In the genomic region with DNA sequence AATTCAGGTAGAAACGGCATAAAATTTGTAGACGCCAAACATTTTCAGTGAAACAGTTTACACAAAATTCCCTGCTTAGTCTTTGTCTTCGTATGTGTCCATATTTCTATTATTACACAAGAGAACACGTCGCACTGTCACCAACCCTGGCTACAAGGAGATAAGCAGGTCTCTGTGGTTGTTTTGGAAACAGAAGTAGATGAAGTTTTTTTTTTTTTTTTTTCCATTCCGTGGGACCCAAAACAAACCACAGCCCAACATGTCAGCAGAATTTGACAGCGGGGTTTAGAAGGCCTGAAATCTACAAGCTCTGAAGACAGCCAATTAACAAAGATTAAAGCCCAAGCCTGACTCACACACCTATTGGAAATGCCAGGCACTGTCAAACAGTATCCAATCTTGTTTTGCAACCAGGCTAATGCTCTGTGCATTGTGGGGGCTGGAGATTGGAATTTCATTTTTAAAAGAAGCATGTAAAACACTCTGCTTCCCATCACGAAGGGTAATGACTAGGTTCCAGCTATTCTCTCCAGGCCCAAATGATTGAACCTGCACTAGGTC, we compare ENCODE assay signal across 27 mouse cellular contexts.
DNase-seq lines count a peak whose midpoint lies in the region; ATAC-seq and TF ChIP-seq lines count a peak whose summit lies in the region.
"Had no signal": no experiment of that assay in that cellular context is flagged by ENCODE, and none has a peak within 500 bp of the region (broad histone marks: within the 10 kb centered on the region; RNA-seq: fewer than 3 reads in every experiment).

No protein-coding gene starts in this region.

- intact Hi-C loops in heart, adult 2 months (cut with DNase I): no loop called here

- DNase-seq in heart, adult 2 months: no peak
- DNase-seq in heart, embryonic 10.5 days (ENCODE audit: low spot score): no peak
- DNase-seq in lung, postnatal 10 days: no peak
- DNase-seq in fat pad, adult 2 months (ENCODE audit: extremely low read depth, low read depth, low spot score): peak; percentile 36
- DNase-seq in retina, postnatal 1 day: peak; percentile 14
- no peak for DNase-seq in lung, postnatal 36 days
- DNase-seq in spleen, postnatal 10 days (ENCODE audit: low spot score in 2 of 2): no peak
- DNase-seq: adrenal gland, adult 2 months; B cell, adult 2 months; cerebellum, adult 18-20 months; cerebellum, postnatal 14 days; embryo, embryonic 11 days; gastrocnemius, adult 2 months; kidney, adult 11 months; left cerebral cortex, postnatal 4 days had no signal

- H3K4me2 ChIP-seq in lung, embryonic 16.5 days (ENCODE audit: low read depth, low read length): no peak overlapping the region
- H3K4me2 ChIP-seq: forebrain, embryonic 13.5 days; limb, embryonic 15.5 days; lung, embryonic 14.5 days; midbrain, embryonic 11.5 days had no signal

- no peaks in the 10 kb centered on the region for H3K9me3 ChIP-seq in heart, embryonic 10.5 days
- H3K9me3 ChIP-seq in lung, embryonic 16.5 days (ENCODE audit: control insufficient read depth, low read length): no peaks in the 10 kb centered on the region
- H3K9me3 ChIP-seq: forebrain, embryonic 13.5 days; hindbrain, embryonic 10.5 days; limb, embryonic 15.5 days had no signal

- no peak for TF ChIP-seq POLR2A in heart, adult 2 months (IDR thresholded peaks at IDR 0.05; ENCODE audit: insufficient read depth, low read depth, low read length)

- peak overlapping the region; percentile 45 for H3K27ac ChIP-seq in heart, adult 2 months
- H3K27ac ChIP-seq in heart, embryonic 10.5 days: no peak overlapping the region
- H3K27ac ChIP-seq in lung, embryonic 16.5 days (ENCODE audit: low read length): no peak overlapping the region
- H3K27ac ChIP-seq: forebrain, embryonic 13.5 days; gastrocnemius, adult 2 months; hindbrain, embryonic 10.5 days; hindbrain, postnatal 0 days; kidney, postnatal 0 days; left cerebral cortex, adult 2 months; limb, embryonic 15.5 days; liver, embryonic 14.5 days had no signal

- 25% methylated on average over 8 of the region's 8 CpGs for WGBS in heart, adult 2 months
- 42% methylated on average over 8 of the region's 8 CpGs for WGBS in heart, embryonic 10.5 days
- 65% methylated on average over 8 of the region's 8 CpGs for WGBS in lung, embryonic 16.5 days

- H3K4me1 ChIP-seq in heart, adult 2 months (ENCODE audit: control insufficient read depth, insufficient read depth, low read length): no peaks in the 10 kb centered on the region
- H3K4me1 ChIP-seq in heart, embryonic 10.5 days: peaks cover 8% of the 10 kb centered on the region; the same call in 1 of the 2 replicates
- H3K4me1 ChIP-seq in lung, embryonic 16.5 days (replicated peaks; ENCODE audit: control insufficient read depth, insufficient read depth, low read length): no peaks in the 10 kb centered on the region

- H3K9ac ChIP-seq in heart, adult 2 months (ENCODE audit: low read depth, low read length): no peak overlapping the region
- no peak overlapping the region for H3K9ac ChIP-seq in lung, embryonic 16.5 days (ENCODE audit: low read length)
- H3K9ac ChIP-seq: forebrain, embryonic 13.5 days; limb, embryonic 15.5 days; liver, embryonic 14.5 days; lung, embryonic 14.5 days had no signal

- H3K36me3 ChIP-seq in heart, adult 2 months (ENCODE audit: control insufficient read depth, insufficient read depth, low read length): peaks cover 2% of the 10 kb centered on the region; the same call in 1 of the 2 replicates
- H3K36me3 ChIP-seq in heart, embryonic 10.5 days: no peaks in the 10 kb centered on the region
- H3K36me3 ChIP-seq in lung, embryonic 16.5 days (ENCODE audit: control insufficient read depth, insufficient read depth, low read length): no peaks in the 10 kb centered on the region
- H3K36me3 ChIP-seq: G1E; hindbrain, embryonic 10.5 days; limb, embryonic 15.5 days had no signal

- TF ChIP-seq CTCF in heart, adult 2 months (IDR thresholded peaks at IDR 0.05): no peak

- TF ChIP-seq EP300 in heart, adult 2 months (IDR thresholded peaks at IDR 0.05; ENCODE audit: insufficient read depth, low read depth, low read length): no peak

- no peaks in the 10 kb centered on the region for H3K27me3 ChIP-seq in heart, adult 2 months (ENCODE audit: control insufficient read depth, insufficient read depth, low read length)
- H3K27me3 ChIP-seq in heart, embryonic 10.5 days (ENCODE audit: insufficient read depth, poor library complexity, severe bottlenecking): no peaks in the 10 kb centered on the region
- H3K27me3 ChIP-seq in lung, embryonic 16.5 days (ENCODE audit: control insufficient read depth, insufficient read depth, low read depth, low read length): no peaks in the 10 kb centered on the region
- H3K27me3 ChIP-seq: CH12.LX; forebrain, embryonic 13.5 days; limb, embryonic 15.5 days had no signal

- ATAC-seq in lung, embryonic 16.5 days (ENCODE audit: low read depth): 0 out of 2 replicates have a peak, but pooled peaks have one; percentile 23
- ATAC-seq: forebrain, embryonic 13.5 days; hindbrain, postnatal 0 days had no signal

- no peaks in the 10 kb centered on the region for H3K79me2 ChIP-seq in heart, adult 2 months (replicated peaks; ENCODE audit: control insufficient read depth, insufficient read depth, low read length)

- H3K4me3 ChIP-seq in heart, adult 2 months: no peak overlapping the region
- no peak overlapping the region for H3K4me3 ChIP-seq in heart, embryonic 10.5 days
- no peak overlapping the region for H3K4me3 ChIP-seq in lung, embryonic 16.5 days (ENCODE audit: low read length)
- H3K4me3 ChIP-seq: forebrain, embryonic 13.5 days; gastrocnemius, adult 2 months; hindbrain, embryonic 10.5 days; left cerebral cortex, adult 2 months; limb, embryonic 15.5 days had no signal

Comparison
In these comparisons a context has a peak if more than half of its experiments do, and no peak if none do; other contexts are left out.
1. DNase-seq: peak in fat pad, adult 2 months (single experiment) and retina, postnatal 1 day (single experiment); none in heart, adult 2 months (0 of 2), heart, embryonic 10.5 days (single experiment), lung, postnatal 10 days (single experiment), lung, postnatal 36 days (single experiment) and spleen, postnatal 10 days (0 of 2).